Mouse (Mus musculus) midbrain, postnatal 0 days (tissue): Measurements from ENCODE around the gene Fbxw9. TPM values are rescaled to one million over a fixed set of nuclear protein-coding genes. Genes with fewer than 3 reads are reported as not detected.
"Not testable (repeated sequence)": the region's sequence is repeated elsewhere in the genome, so short reads cannot be mapped to it uniquely, and the experiment has no call there.

Experiments
- ATAC-seq: fragments of 200-750 bp; cut with Nextera tagmentation; 2 replicates; pipeline ENCODE4 v1.8.0; 2017; ENCODE audit warnings: moderate number of reproducible peaks, mild to moderate bottlenecking, moderate TSS enrichment, moderate library complexity; ENCODE audit not compliant: low FRiP score
- DNase-seq: peaks from one replicate; pipeline ENCODE4 v3.0.0-alpha.2; 2015; ENCODE audit warnings: low spot score
- H3K27ac ChIP-seq: fragments of 300-500 bp; sonication (generic); 2 replicates; pipeline ENCODE4 v1.5.1; 2014; ENCODE audit warnings: low read depth, mild to moderate bottlenecking, low read length, mixed read lengths
- H3K27me3 ChIP-seq: fragments of 300-500 bp; sonication (generic); 2 replicates; pipeline ENCODE4 v1.6.1; 2014; ENCODE audit warnings: low read length, control low read depth, mixed read lengths; ENCODE audit not compliant: insufficient read depth
- H3K36me3 ChIP-seq: fragments of 300-500 bp; sonication (generic); 2 replicates; pipeline ENCODE4 v1.6.1; 2014; ENCODE audit warnings: low read length, control low read depth, mixed read lengths; ENCODE audit not compliant: insufficient read depth
- H3K4me1 ChIP-seq: fragments of 300-500 bp; sonication (generic); 2 replicates; pipeline ENCODE4 v1.6.1; 2014; ENCODE audit warnings: mild to moderate bottlenecking, control low read depth, antibody characterized with exemption, low read length, mixed read lengths; ENCODE audit not compliant: insufficient read depth
- H3K4me2 ChIP-seq: fragments of 300-500 bp; sonication (generic); 2 replicates; pipeline ENCODE4 v1.6.1; 2014; ENCODE audit warnings: low read depth, mild to moderate bottlenecking, low read length, mixed read lengths; ENCODE audit not compliant: poor library complexity, severe bottlenecking
- H3K4me3 ChIP-seq: fragments of 300-500 bp; sonication (generic); 2 replicates; pipeline ENCODE4 v1.5.1; 2014; ENCODE audit warnings: low read depth, mild to moderate bottlenecking, low read length, moderate library complexity
- H3K9ac ChIP-seq: fragments of 300-500 bp; sonication (generic); replicated peaks from 2 replicates; pipeline ENCODE4 v1.6.1; 2014; ENCODE audit warnings: mild to moderate bottlenecking, low read length, moderate library complexity, mixed read lengths; ENCODE audit not compliant: poor library complexity, severe bottlenecking
- H3K9me3 ChIP-seq: fragments of 300-500 bp; sonication (generic); 2 replicates; pipeline ENCODE4 v1.6.1; 2016; ENCODE audit warnings: low read length, control low read depth
- CTCF ChIP-seq: IDR thresholded peaks from 2 replicates; pipeline ENCODE4 v1.5.1; 2016; ENCODE audit warnings: antibody characterized with exemption, mild to moderate bottlenecking
- WGBS: fragments of 180-500 bp; shearing (Covaris S2); extraction: QIAGEN DNeasy Blood & Tissue Kit; methylation state at CpG from one replicate; pipeline ENCODE4 v1.1.7; 2014; 5-methylcytosine and 5-hydroxymethylcytosine counted together
- polyA plus RNA-seq: library from polyadenylated mRNA; unstranded; fragments of >200 nt; fragmentation: Nextera tagmentation; extraction: Ambion mirVana; gene quantifications from 2 replicates; pipeline ENCODE4 v1.2.1, GENCODE M21; 2015
- total RNA-seq: library from RNA; depleted of rRNA; stranded (reverse); fragments of >200 nt; gene quantifications from 2 replicates; pipeline ENCODE4 v1.2.3, GENCODE M21; 2014

The Fbxw9 gene
- total and polyA plus RNA-seq, 2 experiments from 2014 or later = 92.1 to 113 TPM

- no peak overlapping the region for H3K4me2 ChIP-seq
- ATAC-seq (no peak), DNase-seq (no peak)
- no peak overlapping the region for H3K4me3 ChIP-seq
- no peak overlapping the region for H3K27ac ChIP-seq
- TF ChIP-seq CTCF = no peak
- 0 out of 2 replicates have a peak, but pooled peaks cover 1% of the 10 kb centered on the region for H3K4me1 ChIP-seq
- whole genome bisulfite sequencing = 93% methylated on average over 10 of the region's 10 CpGs
- no peaks in the 10 kb centered on the region for H3K27me3 ChIP-seq
- H3K9ac ChIP-seq = no peak overlapping the region
- peaks cover 34% of the 10 kb centered on the region for H3K36me3 ChIP-seq
- H3K9me3 ChIP-seq = no peaks in the 10 kb centered on the region
These were observed 14.8 kb downstream of the Fbxw9 start for GRCm38 (mm10) chr8:85074617-85075016.

DNA sequence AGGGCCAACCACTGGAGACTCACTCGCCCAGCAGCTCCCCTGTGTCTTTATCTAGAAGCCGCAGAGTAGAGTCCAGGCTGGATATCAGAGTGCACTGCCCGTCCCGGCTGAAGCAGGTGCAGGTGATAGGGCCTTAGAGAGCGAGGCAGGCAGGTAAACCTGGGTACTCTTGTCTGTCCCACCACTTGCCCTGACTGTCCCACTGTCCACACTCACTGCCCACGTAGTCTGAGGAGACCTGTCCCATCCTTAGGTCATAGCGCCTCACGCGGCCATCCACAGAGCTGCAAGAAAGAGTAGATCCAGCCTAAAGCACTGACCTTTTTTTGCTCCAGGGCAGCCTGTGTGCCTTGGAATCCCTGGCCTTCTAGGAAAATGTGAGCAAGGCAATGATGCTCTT, 16.1 kb downstream of the Fbxw9 start:
- Histone ChIP-seq H3K4me2 (no peak overlapping the region), H3K9me3 (no peaks in the 10 kb centered on the region), H3K27ac (no peak overlapping the region), H3K4me1 (0 out of 2 replicates have a peak, but pooled peaks cover 5% of the 10 kb centered on the region), H3K36me3 (peaks cover 34% of the 10 kb centered on the region), H3K4me3 (no peak overlapping the region), H3K9ac (no peak overlapping the region), H3K27me3 (no peaks in the 10 kb centered on the region)
- peak; percentile 62 for TF ChIP-seq CTCF
- ATAC-seq (no peak), DNase-seq (no peak)
- WGBS = 72% methylated on average over 9 of the region's 9 CpGs

GRCm38 (mm10) chr8:85076993-85077392, 17.1 kb downstream of the Fbxw9 start:
- no peak overlapping the region for H3K4me3 ChIP-seq
- H3K27ac ChIP-seq = no peak overlapping the region
- H3K9ac ChIP-seq = no peak overlapping the region
- WGBS = 3% methylated on average over 2 of the region's 2 CpGs
- H3K36me3 ChIP-seq = peaks cover 34% of the 10 kb centered on the region
- TF ChIP-seq CTCF = peak; percentile 100
- peak; percentile 57; the same call in 1 of the 2 replicates for ATAC-seq
- 0 out of 2 replicates have a peak, but pooled peaks cover 5% of the 10 kb centered on the region for H3K4me1 ChIP-seq
- H3K4me2 ChIP-seq = no peak overlapping the region
- no peaks in the 10 kb centered on the region for H3K9me3 ChIP-seq
- no peaks in the 10 kb centered on the region for H3K27me3 ChIP-seq
- peak; percentile 93 for DNase-seq

GRCm38 (mm10) chr8:85080214-85080531, 20.3 kb downstream of the Fbxw9 start:
- H3K4me2 ChIP-seq = peak overlapping the region; percentile 94
- H3K9ac ChIP-seq = peak overlapping the region; percentile 82
- H3K9me3 ChIP-seq = no peaks in the 10 kb centered on the region
- TF ChIP-seq CTCF = no peak
- peak overlapping the region; percentile 82 for H3K4me3 ChIP-seq
- DNase-seq (no peak), ATAC-seq (no peak)
- under 1% methylated on average over 24 of the region's 25 CpGs for WGBS
- peak overlapping the region; percentile 72 for H3K27ac ChIP-seq
- 0 out of 2 replicates have a peak, but pooled peaks cover 5% of the 10 kb centered on the region for H3K4me1 ChIP-seq
- H3K27me3 ChIP-seq = no peaks in the 10 kb centered on the region
- H3K36me3 ChIP-seq = peaks cover 20% of the 10 kb centered on the region

DNA sequence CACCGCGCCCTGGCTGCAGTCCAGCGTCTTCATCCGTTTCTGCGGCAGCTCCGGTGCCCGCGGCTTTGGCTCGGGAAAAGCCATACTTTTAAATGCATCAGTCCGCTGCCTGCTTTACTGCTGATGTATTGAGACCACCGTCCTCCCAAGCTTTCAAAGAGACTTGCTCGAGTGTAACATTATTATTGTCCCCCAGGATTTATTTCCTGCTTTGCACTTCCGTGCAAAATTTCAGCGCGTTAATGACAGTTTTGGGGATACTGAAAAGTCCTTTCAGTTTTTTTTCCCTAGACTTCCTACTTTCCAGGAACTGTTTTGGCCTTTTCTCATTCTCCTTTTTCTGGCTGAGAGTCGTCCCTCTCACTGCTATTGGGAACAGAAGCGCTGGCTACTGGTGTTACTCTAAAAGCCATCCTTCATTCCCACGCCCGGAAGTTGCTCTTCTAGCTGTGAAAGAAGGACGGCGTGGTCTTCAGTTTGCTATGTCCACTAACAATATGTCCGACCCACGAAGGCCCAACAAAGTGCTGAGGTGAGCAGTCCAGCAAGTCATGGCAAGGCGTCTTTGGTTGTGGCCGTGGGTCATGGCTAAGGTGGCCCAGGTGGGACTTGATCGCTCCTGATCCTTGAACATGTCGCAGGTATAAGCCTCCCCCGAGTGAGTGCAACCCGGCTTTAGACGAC, 20.8 kb downstream of the Fbxw9 start, which contains the start of gene Wdr83os:
Wdr83os (plus strand) TSS at position 209 of the 684 bp plus-strand sequence.
- ATAC-seq = no peak
- H3K9me3 ChIP-seq = no peaks in the 10 kb centered on the region
- TF ChIP-seq CTCF = no peak

DNA sequence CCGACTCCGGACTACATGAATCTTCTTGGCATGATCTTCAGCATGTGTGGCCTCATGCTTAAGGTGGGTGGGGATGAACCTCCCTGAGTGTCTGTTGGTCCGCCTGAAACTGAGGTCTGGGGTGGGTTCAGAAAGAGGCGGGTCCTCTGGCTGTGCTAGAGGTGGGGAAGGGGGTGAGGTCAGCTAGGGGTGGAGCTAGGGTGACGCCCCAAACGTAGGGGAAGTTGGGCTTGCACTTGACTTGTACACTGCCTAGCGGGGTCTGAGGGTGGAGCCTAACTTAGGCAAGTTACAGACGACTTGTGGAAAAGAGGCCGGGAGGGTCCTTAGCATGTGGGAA, 21.3 kb downstream of the Fbxw9 start, which contains the start of gene Wdr83:
Wdr83 (minus strand) TSS at position 91 of the 340 bp plus-strand sequence.
- ATAC-seq (no peak), DNase-seq (peak; percentile 14)
- Histone ChIP-seq H3K27ac (peak within 1 kb of the TSS; percentile 72), H3K27me3 (no peaks in the 10 kb centered on the region), H3K9ac (peak within 1 kb of the TSS; percentile 82), H3K4me2 (peak within 1 kb of the TSS; percentile 94), H3K9me3 (no peaks in the 10 kb centered on the region), H3K4me3 (peak within 1 kb of the TSS; percentile 82), H3K36me3 (peaks cover 11% of the 10 kb centered on the region), H3K4me1 (0 out of 2 replicates have a peak, but pooled peaks cover 5% of the 10 kb centered on the region)
- WGBS = 1% methylated on average over 9 of the region's 9 CpGs
- no peak for TF ChIP-seq CTCF

More for the DNA sequence above, 20.8 kb downstream of the Fbxw9 start, which contains the start of gene Wdr83os:
- H3K36me3 ChIP-seq = peaks cover 16% of the 10 kb centered on the region
- 0 out of 2 replicates have a peak, but pooled peaks cover 5% of the 10 kb centered on the region for H3K4me1 ChIP-seq
- peak; percentile 80 for DNase-seq
- H3K9ac ChIP-seq = peak within 1 kb of the TSS; percentile 82
- peak within 1 kb of the TSS; percentile 82 for H3K4me3 ChIP-seq
- peak within 1 kb of the TSS; percentile 94 for H3K4me2 ChIP-seq
- under 1% methylated on average over 30 of the region's 30 CpGs for WGBS
- H3K27ac ChIP-seq = peak within 1 kb of the TSS; percentile 72
- H3K27me3 ChIP-seq = no peaks in the 10 kb centered on the region

DNA sequence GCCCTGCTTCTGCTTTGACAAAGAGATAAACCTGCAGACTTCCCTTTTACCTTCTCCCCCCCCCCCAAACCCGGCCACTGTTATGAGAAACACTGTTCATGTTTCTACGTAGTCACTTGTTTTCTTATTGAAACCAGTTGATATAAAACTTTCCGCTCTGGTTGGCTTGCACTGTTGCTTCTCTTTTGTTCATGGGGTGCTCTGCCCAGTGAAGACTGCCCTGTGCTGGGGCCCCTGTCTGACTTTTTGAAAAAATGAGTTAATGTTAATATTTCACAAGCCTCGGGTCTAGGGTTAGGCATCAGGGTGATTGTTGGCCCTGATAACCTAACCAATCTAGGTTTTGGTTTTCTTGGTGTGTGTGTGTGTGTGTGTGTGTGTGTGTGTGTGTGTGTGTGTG, 22.3 kb downstream of the Fbxw9 start:
- not testable (repeated sequence) for H3K9me3 ChIP-seq, H3K36me3 ChIP-seq, H3K9ac ChIP-seq, H3K27ac ChIP-seq, H3K27me3 ChIP-seq, H3K4me1 ChIP-seq, ATAC-seq, DNase-seq, H3K4me2 ChIP-seq, H3K4me3 ChIP-seq
- 93% methylated on average over 4 of the region's 4 CpGs for WGBS
